Mouse (Mus musculus) telencephalon, adult 2 months (tissue): Measurements from ENCODE around the gene Gm3435.
"Not testable (repeated sequence)": the region's sequence is repeated elsewhere in the genome, so short reads cannot be mapped to it uniquely, and the experiment has no call there.

Experiments used
- DNase-seq: peaks from one replicate; pipeline ENCODE4 v3.0.0-alpha.2; 2011; ENCODE audit warnings: low read depth, low spot score

Gene Gm3435

DNA sequence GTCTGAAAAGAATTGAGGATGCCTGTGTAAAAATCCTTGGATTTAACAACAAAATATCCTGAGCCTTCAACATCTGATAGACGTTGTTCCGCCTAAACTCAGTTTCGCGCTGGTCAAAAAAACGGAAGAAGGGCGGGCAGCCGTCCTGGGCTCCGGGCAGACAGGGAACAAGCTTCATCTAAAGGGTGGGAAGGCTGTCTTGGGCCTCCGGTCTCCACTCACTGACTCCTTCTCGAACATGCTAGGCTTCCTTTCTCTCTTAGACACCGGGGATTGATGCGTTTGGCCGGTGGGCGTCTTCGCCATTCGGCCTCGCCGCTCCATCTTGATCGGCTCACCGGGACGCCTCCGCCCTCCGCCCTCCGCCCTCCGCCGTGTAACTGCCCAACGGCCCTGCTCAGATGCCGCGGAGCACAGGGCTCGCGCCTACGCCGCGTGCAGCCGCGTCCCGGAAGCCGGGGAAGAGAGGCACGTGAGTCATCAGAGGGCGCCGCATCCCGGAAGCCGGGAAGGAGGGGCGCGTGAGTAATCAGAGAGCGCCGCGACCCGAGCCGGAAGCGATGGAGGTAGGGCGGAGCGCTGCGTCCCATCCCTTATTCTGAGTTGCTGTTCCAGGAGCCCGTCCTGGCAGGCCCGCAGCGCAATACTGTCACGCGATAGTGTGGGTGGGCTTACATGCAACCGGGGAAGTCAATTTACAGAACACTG is at the start of gene Gm3435:
Gm3435 (plus strand) TSS at position 471 of the 708 bp plus-strand sequence.
- not testable (repeated sequence) for DNase-seq

GRCm38 (mm10) chr17:14960520-14960919 is 49.5 kb upstream of the Gm3435 start:
- DNase-seq: no peak

DNA sequence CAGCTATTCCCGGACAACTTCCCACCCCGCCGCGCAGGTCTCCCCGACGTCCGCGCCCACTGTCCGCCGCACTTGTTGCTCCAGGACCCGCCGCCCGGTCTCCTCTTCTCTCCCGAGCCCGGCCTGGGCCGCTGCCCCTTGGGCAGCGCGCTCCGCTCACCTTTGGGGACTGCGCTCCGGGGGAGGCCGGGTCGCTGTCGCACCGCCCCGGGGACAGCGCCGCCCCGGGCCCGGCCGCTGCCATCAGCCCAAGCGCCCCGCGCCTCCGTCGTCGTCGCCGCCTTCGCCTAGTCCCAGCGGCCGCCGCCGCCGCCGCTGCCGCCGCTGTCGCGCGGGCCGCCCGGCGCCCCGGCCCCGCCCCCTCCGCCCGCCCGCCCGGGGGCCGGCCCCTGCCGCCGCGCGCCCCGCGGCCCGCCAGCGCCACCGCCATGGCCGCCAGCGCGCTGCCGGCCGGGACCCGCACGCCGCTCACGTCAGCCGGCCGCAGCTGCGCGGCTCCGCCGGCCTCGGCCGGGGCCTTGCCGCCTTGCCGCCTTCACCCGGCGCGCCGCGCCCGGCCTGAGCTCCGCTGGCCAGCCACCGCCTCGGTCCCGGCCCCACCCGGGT is 48.9 kb upstream of the Gm3435 start, which contains the start of gene Phf10:
Phf10 (minus strand) TSS at position 323 of the 606 bp plus-strand sequence.
- DNase-seq: not testable (repeated sequence)

DNA sequence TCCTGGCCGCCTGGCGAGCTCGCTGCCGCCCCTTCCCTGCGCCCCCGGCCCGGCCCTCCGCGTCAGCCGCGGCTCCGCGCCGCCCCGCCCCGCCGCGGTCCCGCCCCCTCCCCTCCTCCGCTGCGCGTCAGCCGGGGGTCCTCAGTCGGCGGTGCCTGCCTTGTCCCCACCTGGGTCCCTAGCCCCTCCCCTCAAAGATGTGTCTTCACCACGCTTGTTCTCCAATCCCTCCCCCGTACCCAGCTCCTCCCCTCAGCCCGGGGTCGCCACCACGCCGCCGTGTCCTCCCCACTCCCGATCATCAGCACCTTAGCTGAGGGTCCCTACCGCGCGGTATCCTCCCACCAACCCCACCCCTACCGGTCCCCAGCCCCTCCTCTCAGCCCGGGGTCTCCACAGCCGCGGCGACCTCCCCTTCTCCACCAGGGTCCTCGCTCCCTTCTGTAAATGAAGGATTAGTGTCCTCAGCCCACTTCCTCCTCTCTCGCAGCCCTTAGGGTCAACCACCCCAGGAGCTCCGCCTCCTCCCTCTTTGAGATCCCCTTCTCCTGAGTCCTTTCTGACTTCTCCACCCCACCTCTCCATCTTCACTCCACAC is 48.3 kb upstream of the Gm3435 start:
- not testable (repeated sequence) for DNase-seq

DNA sequence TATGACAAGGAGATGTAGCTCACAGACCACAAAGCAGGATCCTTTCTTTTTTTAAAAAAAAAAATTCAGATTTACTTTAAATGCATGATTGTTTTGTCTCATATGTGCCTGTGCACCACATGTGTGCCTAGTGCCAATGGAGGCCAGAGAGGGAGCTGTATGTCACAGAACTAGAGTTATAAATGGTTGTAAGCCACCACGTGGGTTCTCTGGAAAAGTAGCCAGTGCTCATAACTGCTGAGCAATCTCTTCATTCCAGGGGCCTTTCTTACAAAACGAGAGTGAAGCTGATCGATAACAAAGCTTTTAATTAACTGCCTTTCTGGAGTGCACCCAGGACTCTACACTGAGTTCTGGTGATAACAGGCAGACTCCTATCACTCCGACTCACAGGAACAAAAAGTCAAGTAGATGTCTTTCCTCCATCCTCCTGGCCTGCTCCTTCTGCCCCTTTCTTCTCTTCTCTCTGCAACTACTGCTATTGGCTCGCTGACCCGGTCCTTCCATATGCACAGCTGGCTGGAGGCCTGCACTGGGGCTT is 41.5 kb upstream of the Gm3435 start:
- DNase-seq: not testable (repeated sequence)

GRCm38 (mm10) chr17:14977718-14978361 is 32.1 kb upstream of the Gm3435 start:
- not testable (repeated sequence) for DNase-seq

DNA sequence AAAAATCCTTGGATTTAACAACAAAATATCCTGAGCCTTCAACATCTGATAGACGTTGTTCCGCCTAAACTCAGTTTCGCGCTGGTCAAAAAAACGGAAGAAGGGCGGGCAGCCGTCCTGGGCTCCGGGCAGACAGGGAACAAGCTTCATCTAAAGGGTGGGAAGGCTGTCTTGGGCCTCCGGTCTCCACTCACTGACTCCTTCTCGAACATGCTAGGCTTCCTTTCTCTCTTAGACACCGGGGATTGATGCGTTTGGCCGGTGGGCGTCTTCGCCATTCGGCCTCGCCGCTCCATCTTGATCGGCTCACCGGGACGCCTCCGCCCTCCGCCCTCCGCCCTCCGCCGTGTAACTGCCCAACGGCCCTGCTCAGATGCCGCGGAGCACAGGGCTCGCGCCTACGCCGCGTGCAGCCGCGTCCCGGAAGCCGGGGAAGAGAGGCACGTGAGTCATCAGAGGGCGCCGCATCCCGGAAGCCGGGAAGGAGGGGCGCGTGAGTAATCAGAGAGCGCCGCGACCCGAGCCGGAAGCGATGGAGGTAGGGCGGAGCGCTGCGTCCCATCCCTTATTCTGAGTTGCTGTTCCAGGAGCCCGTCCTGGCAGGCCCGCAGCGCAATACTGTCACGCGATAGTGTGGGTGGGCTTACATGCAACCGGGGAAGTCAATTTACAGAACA is 31.5 kb upstream of the Gm3435 start, which contains the start of the genes 9030025P20Rik and Gm3417:
9030025P20Rik (plus strand) TSS at position 107 of the 677 bp plus-strand sequence.
Gm3417 (minus strand) TSS at position 429 of the 677 bp plus-strand sequence.
- DNase-seq: not testable (repeated sequence)

DNA sequence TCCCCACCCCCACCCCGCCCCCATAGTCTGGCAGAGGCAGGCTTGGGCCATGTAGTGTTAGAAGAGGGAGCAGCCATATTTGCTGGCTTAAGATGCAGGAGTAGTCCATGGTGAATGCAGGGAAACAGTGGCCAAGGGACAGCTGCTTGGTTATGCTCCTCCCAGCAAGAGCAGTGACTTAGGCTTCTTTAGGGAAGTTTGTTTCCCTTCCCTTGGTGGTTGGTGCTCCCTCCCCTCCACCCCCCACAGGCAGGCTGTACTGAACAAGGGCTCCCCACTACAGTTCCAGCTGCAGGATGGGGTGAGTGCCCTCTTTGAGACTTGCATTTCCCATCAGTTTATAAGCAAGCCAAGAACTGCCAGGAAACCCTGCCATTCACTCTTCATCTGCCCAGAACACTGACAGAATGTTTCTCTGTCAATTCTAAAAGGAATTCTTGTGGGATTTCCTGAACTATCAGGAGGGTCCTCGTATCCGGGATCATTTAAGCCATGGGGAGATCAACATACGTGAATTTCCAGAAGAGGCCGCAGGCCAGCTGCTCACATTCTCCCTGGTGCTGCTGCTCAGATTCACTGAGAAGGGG is 19.8 kb upstream of the Gm3435 start:
- not testable (repeated sequence) for DNase-seq

DNA sequence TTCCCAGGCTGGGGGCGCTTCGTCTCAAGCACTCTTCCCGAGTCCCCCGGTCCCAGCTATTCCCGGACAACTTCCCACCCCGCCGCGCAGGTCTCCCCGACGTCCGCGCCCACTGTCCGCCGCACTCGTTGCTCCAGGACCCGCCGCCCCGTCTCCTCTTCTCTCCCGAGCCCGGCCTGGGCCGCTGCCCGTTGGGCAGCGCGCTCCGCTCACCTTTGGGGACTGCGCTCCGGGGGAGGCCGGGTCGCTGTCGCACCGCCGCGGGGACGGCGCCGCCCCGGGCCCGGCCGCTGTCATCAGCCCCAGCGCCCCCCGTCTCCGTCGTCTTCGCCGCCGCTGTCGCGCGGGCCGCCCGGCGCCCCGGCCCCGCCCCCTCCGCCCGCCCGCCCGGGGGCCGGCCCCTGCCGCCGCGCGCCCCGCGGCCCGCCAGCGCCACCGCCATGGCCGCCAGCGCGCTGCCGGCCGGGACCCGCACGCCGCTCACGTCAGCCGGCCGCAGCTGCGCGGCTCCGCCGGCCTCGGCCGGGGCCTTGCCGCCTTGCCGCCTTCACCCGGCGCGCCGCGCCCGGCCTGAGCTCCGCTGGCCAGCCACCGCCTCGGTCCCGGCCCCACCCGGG is 17.3 kb upstream of the Gm3435 start:
- DNase-seq: not testable (repeated sequence)

DNA sequence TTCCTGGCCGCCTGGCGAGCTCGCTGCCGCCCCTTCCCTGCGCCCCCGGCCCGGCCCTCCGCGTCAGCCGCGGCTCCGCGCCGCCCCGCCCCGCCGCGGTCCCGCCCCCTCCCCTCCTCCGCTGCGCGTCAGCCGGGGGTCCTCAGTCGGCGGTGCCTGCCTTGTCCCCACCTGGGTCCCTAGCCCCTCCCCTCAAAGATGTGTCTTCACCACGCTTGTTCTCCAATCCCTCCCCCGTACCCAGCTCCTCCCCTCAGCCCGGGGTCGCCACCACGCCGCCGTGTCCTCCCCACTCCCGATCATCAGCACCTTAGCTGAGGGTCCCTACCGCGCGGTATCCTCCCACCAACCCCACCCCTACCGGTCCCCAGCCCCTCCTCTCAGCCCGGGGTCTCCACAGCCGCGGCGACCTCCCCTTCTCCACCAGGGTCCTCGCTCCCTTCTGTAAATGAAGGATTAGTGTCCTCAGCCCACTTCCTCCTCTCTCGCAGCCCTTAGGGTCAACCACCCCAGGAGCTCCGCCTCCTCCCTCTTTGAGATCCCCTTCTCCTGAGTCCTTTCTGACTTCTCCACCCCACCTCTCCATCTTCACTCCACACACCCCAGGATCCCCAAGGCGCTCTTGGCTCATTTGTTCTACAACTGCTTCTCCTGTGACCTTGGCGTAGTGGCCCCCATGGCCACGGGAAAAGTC is 16.7 kb upstream of the Gm3435 start:
- not testable (repeated sequence) for DNase-seq

GRCm38 (mm10) chr17:14994140-14994539 is 15.8 kb upstream of the Gm3435 start:
- DNase-seq: not testable (repeated sequence)

DNA sequence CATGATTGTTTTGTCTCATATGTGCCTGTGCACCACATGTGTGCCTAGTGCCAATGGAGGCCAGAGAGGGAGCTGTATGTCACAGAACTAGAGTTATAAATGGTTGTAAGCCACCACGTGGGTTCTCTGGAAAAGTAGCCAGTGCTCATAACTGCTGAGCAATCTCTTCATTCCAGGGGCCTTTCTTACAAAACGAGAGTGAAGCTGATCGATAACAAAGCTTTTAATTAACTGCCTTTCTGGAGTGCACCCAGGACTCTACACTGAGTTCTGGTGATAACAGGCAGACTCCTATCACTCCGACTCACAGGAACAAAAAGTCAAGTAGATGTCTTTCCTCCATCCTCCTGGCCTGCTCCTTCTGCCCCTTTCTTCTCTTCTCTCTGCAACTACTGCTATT is 9.9 kb upstream of the Gm3435 start:
- DNase-seq: not testable (repeated sequence)

DNA sequence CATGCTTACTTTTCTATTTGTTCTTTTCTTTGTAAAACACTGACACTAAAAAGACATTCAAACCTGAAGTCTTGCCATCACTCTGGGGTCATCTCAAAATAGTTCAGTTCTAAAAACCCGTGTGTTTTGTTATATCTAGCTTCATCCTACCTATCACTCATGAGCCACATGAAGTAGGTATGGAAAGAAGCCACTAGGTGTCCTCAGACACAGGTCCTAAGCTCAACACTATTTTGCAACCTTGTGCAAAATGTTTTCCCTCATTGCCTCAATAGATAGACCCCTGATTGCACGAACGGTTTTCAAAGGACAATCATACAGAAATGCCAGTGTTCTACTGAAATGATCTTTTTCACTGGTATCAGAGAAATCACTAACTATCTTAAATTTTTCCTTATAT is 888 bp upstream of the Gm3435 start:
- DNase-seq: not testable (repeated sequence)

- not testable (repeated sequence) for DNase-seq
Measured at GRCm38 (mm10) chr17:15021503-15022220, 11.7 kb downstream of the Gm3435 start.

DNA sequence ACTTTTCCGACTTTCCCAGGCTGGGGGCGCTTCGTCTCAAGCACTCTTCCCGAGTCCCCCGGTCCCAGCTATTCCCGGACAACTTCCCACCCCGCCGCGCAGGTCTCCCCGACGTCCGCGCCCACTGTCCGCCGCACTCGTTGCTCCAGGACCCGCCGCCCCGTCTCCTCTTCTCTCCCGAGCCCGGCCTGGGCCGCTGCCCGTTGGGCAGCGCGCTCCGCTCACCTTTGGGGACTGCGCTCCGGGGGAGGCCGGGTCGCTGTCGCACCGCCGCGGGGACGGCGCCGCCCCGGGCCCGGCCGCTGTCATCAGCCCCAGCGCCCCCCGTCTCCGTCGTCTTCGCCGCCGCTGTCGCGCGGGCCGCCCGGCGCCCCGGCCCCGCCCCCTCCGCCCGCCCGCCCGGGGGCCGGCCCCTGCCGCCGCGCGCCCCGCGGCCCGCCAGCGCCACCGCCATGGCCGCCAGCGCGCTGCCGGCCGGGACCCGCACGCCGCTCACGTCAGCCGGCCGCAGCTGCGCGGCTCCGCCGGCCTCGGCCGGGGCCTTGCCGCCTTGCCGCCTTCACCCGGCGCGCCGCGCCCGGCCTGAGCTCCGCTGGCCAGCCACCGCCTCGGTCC is 14.0 kb downstream of the Gm3435 start:
- not testable (repeated sequence) for DNase-seq

- not testable (repeated sequence) for DNase-seq
Measured at GRCm38 (mm10) chr17:15024502-15025193, 14.7 kb downstream of the Gm3435 start.

DNA sequence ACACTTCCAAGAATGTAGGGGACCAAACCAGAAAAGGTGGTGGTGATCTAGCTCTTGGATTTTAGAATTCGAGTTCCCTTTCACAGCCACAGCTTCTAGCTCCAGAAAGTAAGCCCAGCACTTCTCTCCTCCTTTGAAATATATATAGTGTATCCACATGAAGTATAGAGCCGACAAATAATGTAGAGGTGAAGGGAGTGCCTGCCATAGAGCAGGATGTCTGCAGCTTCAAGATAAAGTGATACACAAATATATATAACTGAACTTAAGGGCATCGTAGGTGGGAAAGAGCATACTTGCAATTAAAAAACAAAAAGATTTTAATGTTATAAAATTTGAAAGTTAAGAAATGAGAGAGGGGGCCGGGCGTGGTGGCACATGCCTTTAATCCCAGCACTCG is 15.5 kb downstream of the Gm3435 start:
- not testable (repeated sequence) for DNase-seq

- not testable (repeated sequence) for DNase-seq
Measured at GRCm38 (mm10) chr17:15031414-15031813, 21.4 kb downstream of the Gm3435 start.
